Mouse (Mus musculus): ENCODE measurements at regions not wholly inside any gene's neighbourhood (a gene's known extent, or its start where the extent isn't known, plus 50 kb on each side); places are given as distances from the start of the nearest gene placed in this dataset.

DNA sequence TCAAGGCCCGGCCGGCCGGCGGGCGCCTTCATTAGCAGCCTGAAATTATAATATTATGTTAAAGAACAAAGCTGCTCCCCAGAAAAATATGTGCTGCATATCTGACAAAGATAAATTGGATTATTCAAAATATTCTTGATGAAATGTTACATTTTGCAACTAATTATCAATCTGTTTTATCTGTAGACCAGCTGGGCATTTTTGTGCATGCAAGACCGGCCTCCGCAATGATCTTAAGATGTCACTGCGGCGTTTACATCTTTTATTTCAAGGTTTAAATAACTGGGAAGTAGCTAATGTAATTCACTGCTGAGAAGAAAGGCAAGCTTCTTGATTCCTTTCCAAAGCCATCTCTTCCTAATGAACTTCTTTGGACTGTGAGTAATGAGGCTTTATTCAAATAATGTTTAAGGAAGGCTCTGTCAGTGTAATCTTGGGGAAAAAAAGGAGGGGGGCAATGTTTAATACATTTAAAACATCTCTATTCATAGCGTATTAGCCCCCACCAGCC lies 137.7 kb upstream of the Mki67 start:
- H3K4me3 ChIP-seq (ENCODE audit: low read depth, low read length) = peak overlapping the region; percentile 15
- no peaks in the 10 kb centered on the region for H3K36me3 ChIP-seq (ENCODE audit: control insufficient read depth, insufficient read depth, low read length)
- H3K27ac ChIP-seq (ENCODE audit: low read length) = no peak overlapping the region
- WGBS = 15% methylated on average over 10 of the region's 10 CpGs
- H3K9ac ChIP-seq (replicated peaks; ENCODE audit: low read depth, low read length) = no peak overlapping the region
- H3K4me2 ChIP-seq (replicated peaks; ENCODE audit: low read depth, low read length) = peak overlapping the region; percentile 53
- no peaks in the 10 kb centered on the region; the same call in 1 of the 2 replicates for H3K27me3 ChIP-seq (ENCODE audit: control insufficient read depth, insufficient read depth, low read length)
- H3K4me1 ChIP-seq (ENCODE audit: control insufficient read depth, insufficient read depth, low read length) = 0 out of 2 replicates have a peak, but pooled peaks cover 7% of the 10 kb centered on the region
- ATAC-seq (ENCODE audit: insufficient number of reproducible peaks, insufficient read depth, low FRiP score, low read depth) = no peak
- H3K9me3 ChIP-seq (ENCODE audit: control insufficient read depth, low read depth, low read length) = no peaks in the 10 kb centered on the region

DNA sequence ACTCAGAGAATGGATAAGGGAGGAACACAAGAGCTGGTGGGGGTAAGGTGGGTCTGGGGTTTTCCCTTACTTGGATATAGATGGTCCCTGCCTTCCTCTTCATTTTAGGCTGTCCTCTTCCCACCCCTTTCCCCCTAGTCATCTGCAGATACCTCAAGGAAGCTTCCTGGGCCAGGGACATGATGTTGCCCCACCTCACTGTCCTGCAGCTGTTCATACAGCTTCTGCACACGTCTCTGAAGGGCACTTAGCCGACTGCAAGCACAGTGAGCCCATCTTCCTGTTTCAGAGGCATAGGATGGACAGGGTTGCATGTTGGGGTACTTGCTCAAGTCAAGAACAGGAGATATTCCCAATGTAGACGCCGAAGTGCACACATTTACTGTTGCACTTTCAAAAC lies 144.1 kb upstream of the Mki67 start:
- Histone ChIP-seq H3K4me1 (ENCODE audit: control insufficient read depth, insufficient read depth, low read length) (peaks cover 27% of the 10 kb centered on the region), H3K27ac (ENCODE audit: low read length) (peak overlapping the region; percentile 68; the same call in 1 of the 2 replicates), H3K4me2 (replicated peaks; ENCODE audit: low read depth, low read length) (no peak overlapping the region), H3K27me3 (ENCODE audit: control insufficient read depth, insufficient read depth, low read length) (no peaks in the 10 kb centered on the region), H3K9me3 (ENCODE audit: control insufficient read depth, low read depth, low read length) (no peaks in the 10 kb centered on the region), H3K9ac (replicated peaks; ENCODE audit: low read depth, low read length) (no peak overlapping the region), H3K36me3 (ENCODE audit: control insufficient read depth, insufficient read depth, low read length) (no peaks in the 10 kb centered on the region), H3K4me3 (ENCODE audit: low read depth, low read length) (no peak overlapping the region)
- WGBS = 42% methylated on average over 4 of the region's 4 CpGs
- no peak for ATAC-seq (ENCODE audit: insufficient number of reproducible peaks, insufficient read depth, low FRiP score, low read depth)

DNA sequence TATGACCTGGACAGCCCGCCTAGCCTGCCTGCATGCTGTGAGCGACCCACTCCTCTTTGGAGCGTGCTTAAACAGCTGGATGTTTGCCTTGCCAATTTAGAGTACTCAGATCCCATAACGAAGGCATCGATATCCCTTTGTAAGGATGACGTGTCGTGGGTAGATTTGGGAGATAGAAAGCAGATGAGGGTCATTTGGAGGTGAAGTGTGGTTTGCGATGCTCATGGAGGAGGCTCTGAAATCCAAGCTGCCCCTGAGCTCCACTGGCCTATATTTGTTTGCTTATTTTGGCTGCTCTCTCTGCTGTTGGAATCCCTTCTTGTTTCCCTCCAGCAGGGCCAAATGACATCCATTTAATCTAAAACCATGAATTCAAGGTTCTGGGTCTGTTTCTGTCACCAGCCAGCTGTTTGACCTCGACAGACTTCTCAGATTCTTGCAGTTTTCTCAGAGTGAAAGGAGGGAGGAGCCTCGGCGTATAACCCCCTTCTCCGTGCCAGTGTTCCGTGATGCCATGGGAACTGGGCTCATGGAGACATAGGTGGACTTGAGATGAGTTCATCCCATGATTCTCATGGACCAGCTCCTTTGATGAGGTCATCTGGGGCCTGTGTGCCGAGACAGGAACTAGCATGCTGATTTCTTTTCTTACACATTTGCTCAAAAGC lies 144.7 kb upstream of the Mki67 start:
- 0 out of 2 replicates have a peak, but pooled peaks have one; percentile 4 for ATAC-seq (ENCODE audit: insufficient number of reproducible peaks, insufficient read depth, low FRiP score, low read depth)
- Histone ChIP-seq H3K36me3 (ENCODE audit: control insufficient read depth, insufficient read depth, low read length) (no peaks in the 10 kb centered on the region), H3K4me1 (ENCODE audit: control insufficient read depth, insufficient read depth, low read length) (peaks cover 27% of the 10 kb centered on the region), H3K4me2 (replicated peaks; ENCODE audit: low read depth, low read length) (no peak overlapping the region), H3K27me3 (ENCODE audit: control insufficient read depth, insufficient read depth, low read length) (no peaks in the 10 kb centered on the region), H3K27ac (ENCODE audit: low read length) (peak overlapping the region; percentile 68; the same call in 1 of the 2 replicates), H3K9me3 (ENCODE audit: control insufficient read depth, low read depth, low read length) (no peaks in the 10 kb centered on the region), H3K9ac (replicated peaks; ENCODE audit: low read depth, low read length) (no peak overlapping the region), H3K4me3 (ENCODE audit: low read depth, low read length) (no peak overlapping the region)
- 25% methylated on average over 14 of the region's 14 CpGs for WGBS

GRCm38 (mm10) chr7:135861409-135861805 lies 145.2 kb upstream of the Mki67 start:
- Histone ChIP-seq H3K9ac (replicated peaks; ENCODE audit: low read depth, low read length) (no peak overlapping the region), H3K4me2 (replicated peaks; ENCODE audit: low read depth, low read length) (no peak overlapping the region), H3K36me3 (ENCODE audit: control insufficient read depth, insufficient read depth, low read length) (no peaks in the 10 kb centered on the region), H3K27me3 (ENCODE audit: control insufficient read depth, insufficient read depth, low read length) (no peaks in the 10 kb centered on the region), H3K4me3 (ENCODE audit: low read depth, low read length) (no peak overlapping the region), H3K9me3 (ENCODE audit: control insufficient read depth, low read depth, low read length) (no peaks in the 10 kb centered on the region), H3K4me1 (ENCODE audit: control insufficient read depth, insufficient read depth, low read length) (peaks cover 27% of the 10 kb centered on the region), H3K27ac (ENCODE audit: low read length) (peak overlapping the region; percentile 33; the same call in 1 of the 2 replicates)
- ATAC-seq (ENCODE audit: insufficient number of reproducible peaks, insufficient read depth, low FRiP score, low read depth) = peak; percentile 17; the same call in 1 of the 2 replicates
- WGBS = 22% methylated on average over 7 of the region's 7 CpGs

DNA sequence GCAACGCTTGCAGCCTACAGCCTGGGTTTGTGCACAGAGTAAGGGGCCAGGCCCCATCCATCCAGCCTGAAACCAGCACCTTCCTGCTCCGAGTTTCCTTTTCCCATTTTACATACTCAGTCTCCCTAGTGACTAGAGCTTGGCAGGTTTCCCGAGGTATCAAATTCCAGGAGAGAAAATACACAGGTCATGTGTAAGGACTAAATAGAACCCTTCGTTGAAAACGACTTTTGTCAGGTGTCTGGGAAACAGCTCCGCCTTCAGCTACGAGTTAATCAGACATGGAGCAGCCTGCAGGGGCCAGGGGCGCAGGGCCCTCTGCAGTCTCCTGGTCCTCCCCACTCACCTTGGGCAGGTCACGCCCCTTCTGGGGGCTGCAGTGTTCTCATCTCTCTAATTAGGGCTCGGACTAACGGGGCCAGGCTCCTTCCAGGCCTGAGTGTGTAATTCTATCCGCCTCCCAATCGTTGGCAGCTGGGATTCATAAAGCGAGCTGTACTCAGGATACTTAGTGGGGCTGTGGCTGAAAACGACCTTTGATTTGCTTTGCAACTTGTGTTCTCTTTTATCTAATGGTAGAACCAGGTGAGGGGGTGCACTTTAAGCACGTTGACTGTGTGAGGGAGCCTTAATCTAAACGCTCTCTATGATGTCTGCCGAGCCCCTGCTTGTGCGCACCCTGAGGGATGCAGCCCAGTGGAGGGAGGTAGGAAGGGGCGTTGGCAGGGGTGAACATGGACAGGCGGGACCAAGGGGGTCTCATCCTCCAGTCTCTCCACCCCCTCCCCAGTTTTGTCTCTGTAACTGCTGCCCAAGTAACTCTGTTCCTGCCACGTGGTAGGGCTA lies 147.6 kb upstream of the Mki67 start:
- Histone ChIP-seq H3K4me3 (ENCODE audit: low read depth, low read length) (no peak overlapping the region), H3K4me1 (ENCODE audit: control insufficient read depth, insufficient read depth, low read length) (peaks cover 27% of the 10 kb centered on the region), H3K9ac (replicated peaks; ENCODE audit: low read depth, low read length) (no peak overlapping the region), H3K36me3 (ENCODE audit: control insufficient read depth, insufficient read depth, low read length) (no peaks in the 10 kb centered on the region), H3K9me3 (ENCODE audit: control insufficient read depth, low read depth, low read length) (no peaks in the 10 kb centered on the region), H3K4me2 (replicated peaks; ENCODE audit: low read depth, low read length) (peak overlapping the region; percentile 13; the same call in 1 of the 2 replicates), H3K27me3 (ENCODE audit: control insufficient read depth, insufficient read depth, low read length) (no peaks in the 10 kb centered on the region), H3K27ac (ENCODE audit: low read length) (peak overlapping the region; percentile 78)
- ATAC-seq (ENCODE audit: insufficient number of reproducible peaks, insufficient read depth, low FRiP score, low read depth) = peak; percentile 43; the same call in 1 of the 2 replicates
- WGBS = 21% methylated on average over 22 of the region's 22 CpGs

DNA sequence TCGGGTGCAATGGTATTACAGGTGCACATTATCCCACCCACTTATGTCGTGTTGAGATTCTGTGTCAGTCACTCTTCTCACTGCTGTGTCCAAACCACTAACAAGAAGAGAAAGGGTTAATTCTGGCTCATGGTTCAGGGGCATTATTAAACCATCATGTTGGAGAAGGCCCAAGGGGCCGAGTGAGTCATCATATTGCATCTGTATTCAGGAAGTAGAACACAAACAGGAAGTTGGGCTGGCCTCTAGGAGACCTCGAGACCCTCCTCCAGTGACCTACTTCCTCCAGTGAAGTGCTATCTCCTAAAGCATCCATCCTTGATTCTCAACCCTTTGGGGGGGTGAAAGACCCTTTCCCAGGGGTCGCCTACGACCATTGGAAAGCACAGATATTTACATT lies 154.8 kb upstream of the Mki67 start:
- no peaks in the 10 kb centered on the region for H3K36me3 ChIP-seq (ENCODE audit: control insufficient read depth, insufficient read depth, low read length)

GRCm38 (mm10) chr7:135877091-135877874 lies 161.1 kb upstream of the Mki67 start:
- H3K9me3 ChIP-seq (ENCODE audit: control insufficient read depth, low read depth, low read length) = no peaks in the 10 kb centered on the region
- no peaks in the 10 kb centered on the region for H3K36me3 ChIP-seq (ENCODE audit: control insufficient read depth, insufficient read depth, low read length)
- no peaks in the 10 kb centered on the region for H3K4me1 ChIP-seq (ENCODE audit: control insufficient read depth, insufficient read depth, low read length)
- no peaks in the 10 kb centered on the region for H3K27me3 ChIP-seq (ENCODE audit: control insufficient read depth, insufficient read depth, low read length)
- no peak overlapping the region for H3K27ac ChIP-seq (ENCODE audit: low read length)
- H3K9ac ChIP-seq (replicated peaks; ENCODE audit: low read depth, low read length) = no peak overlapping the region
- no peak overlapping the region for H3K4me3 ChIP-seq (ENCODE audit: low read depth, low read length)
- no peak overlapping the region for H3K4me2 ChIP-seq (replicated peaks; ENCODE audit: low read depth, low read length)
- ATAC-seq (ENCODE audit: insufficient number of reproducible peaks, insufficient read depth, low FRiP score, low read depth) = no peak
- 84% methylated on average over 6 of the region's 6 CpGs for WGBS

More for the DNA sequence above, 154.8 kb upstream of the Mki67 start:
- ATAC-seq (ENCODE audit: insufficient number of reproducible peaks, insufficient read depth, low FRiP score, low read depth) = no peak
- Histone ChIP-seq H3K27ac (ENCODE audit: low read length) (no peak overlapping the region), H3K9me3 (ENCODE audit: control insufficient read depth, low read depth, low read length) (no peaks in the 10 kb centered on the region), H3K27me3 (ENCODE audit: control insufficient read depth, insufficient read depth, low read length) (no peaks in the 10 kb centered on the region), H3K4me2 (replicated peaks; ENCODE audit: low read depth, low read length) (no peak overlapping the region), H3K4me1 (ENCODE audit: control insufficient read depth, insufficient read depth, low read length) (no peaks in the 10 kb centered on the region), H3K4me3 (ENCODE audit: low read depth, low read length) (no peak overlapping the region), H3K9ac (replicated peaks; ENCODE audit: low read depth, low read length) (no peak overlapping the region)
- WGBS = 74% methylated on average over 6 of the region's 6 CpGs

DNA sequence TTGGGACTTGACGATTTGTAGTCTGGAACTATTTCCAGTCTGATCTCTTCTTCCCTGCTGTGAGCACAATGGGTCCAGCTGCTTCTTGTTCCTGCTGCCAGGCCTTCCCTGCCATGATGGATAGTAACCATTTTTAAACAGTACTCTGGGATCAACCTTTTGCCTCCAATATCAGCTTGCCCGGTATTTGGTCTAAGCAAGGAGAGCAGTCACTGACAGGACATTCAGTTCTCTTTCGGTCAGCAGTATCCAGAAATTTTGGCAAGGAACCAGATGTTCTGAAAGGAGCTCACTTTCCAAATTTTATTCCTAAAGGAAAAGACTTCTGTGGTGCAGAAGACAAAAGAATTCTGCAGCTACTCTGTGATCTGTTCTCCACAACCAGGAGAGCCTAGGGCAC lies 162.6 kb upstream of the Mki67 start:
- ATAC-seq (ENCODE audit: insufficient number of reproducible peaks, insufficient read depth, low FRiP score, low read depth) = no peak
- Histone ChIP-seq H3K9me3 (ENCODE audit: control insufficient read depth, low read depth, low read length) (no peaks in the 10 kb centered on the region), H3K4me1 (ENCODE audit: control insufficient read depth, insufficient read depth, low read length) (no peaks in the 10 kb centered on the region), H3K4me2 (replicated peaks; ENCODE audit: low read depth, low read length) (no peak overlapping the region), H3K27me3 (ENCODE audit: control insufficient read depth, insufficient read depth, low read length) (no peaks in the 10 kb centered on the region), H3K9ac (replicated peaks; ENCODE audit: low read depth, low read length) (no peak overlapping the region), H3K4me3 (ENCODE audit: low read depth, low read length) (no peak overlapping the region), H3K27ac (ENCODE audit: low read length) (no peak overlapping the region), H3K36me3 (ENCODE audit: control insufficient read depth, insufficient read depth, low read length) (no peaks in the 10 kb centered on the region)
- WGBS = 45% methylated on average over 3 of the region's 3 CpGs
